Mouse (Mus musculus): ENCODE data around the gene B3gntl1. TPM values are rescaled to one million over a fixed set of nuclear protein-coding genes. Genes with fewer than 3 reads are reported as not detected.

The B3gntl1 gene
- total RNA-seq, 2 experiments from 2014 or later, result 0.53 TPM; not detected in 1

- ATAC-seq (replicated peaks; ENCODE audit: low FRiP score, poor library complexity, severe bottlenecking), result no peak
Measured at GRCm38 (mm10) chr11:121651983-121652382, 21.0 kb downstream of the B3gntl1 start.

- ATAC-seq (replicated peaks; ENCODE audit: low FRiP score, poor library complexity, severe bottlenecking), result no peak
Measured at GRCm38 (mm10) chr11:121651556-121651955, 21.4 kb downstream of the B3gntl1 start.

GRCm38 (mm10) chr11:121650668-121651067 is 22.3 kb downstream of the B3gntl1 start:
- no peak for ATAC-seq (replicated peaks; ENCODE audit: low FRiP score, poor library complexity, severe bottlenecking)

DNA sequence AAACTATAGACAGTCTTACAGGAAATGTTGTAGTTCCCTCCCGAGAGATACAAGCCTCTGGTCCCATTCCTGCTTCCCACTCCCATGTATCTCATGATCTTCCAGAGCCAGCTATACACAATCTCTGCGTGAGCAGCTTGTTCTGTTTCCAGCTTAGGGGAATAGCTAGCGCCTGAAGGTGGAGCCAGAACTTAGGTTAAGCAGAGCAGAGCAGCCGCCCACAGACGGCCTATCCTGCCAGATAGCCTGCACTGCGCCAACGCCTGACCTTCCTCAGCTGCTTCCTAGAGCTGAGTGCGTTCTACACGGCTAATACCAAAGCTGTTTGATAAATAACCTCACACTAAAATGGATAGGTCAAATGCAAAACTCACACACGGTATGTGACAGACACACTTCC is 23.1 kb downstream of the B3gntl1 start:
- ATAC-seq (replicated peaks; ENCODE audit: low FRiP score, poor library complexity, severe bottlenecking), result no peak

GRCm38 (mm10) chr11:121648166-121648565 is 24.8 kb downstream of the B3gntl1 start:
- ATAC-seq (replicated peaks; ENCODE audit: low FRiP score, poor library complexity, severe bottlenecking), result no peak

GRCm38 (mm10) chr11:121647321-121647720 is 25.6 kb downstream of the B3gntl1 start:
- no peak for ATAC-seq (replicated peaks; ENCODE audit: low FRiP score, poor library complexity, severe bottlenecking)

DNA sequence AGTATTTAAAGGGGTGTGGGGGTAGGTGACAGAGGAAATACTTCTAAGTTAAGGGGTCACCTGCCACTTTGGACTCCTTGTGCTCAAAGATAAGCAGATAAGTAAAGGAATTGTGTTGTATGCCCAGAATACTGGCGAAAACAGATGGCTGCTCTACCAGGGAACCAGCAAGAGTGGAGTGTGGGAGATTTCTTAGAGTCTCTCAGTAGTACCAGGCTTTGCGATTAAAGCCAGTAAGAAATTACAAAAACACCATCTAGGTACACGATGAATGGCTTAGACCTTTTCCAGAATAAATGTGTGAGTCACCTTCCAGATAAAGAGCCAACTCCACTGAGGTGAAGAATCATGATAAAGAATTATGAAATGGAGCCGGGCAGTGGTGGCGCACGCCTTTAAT is 27.6 kb downstream of the B3gntl1 start:
- ATAC-seq (replicated peaks; ENCODE audit: low FRiP score, poor library complexity, severe bottlenecking), result no peak

- ATAC-seq (replicated peaks; ENCODE audit: low FRiP score, poor library complexity, severe bottlenecking), result no peak; the same call in 1 of the 2 replicates
Measured at GRCm38 (mm10) chr11:121641501-121642145, 31.3 kb downstream of the B3gntl1 start.

DNA sequence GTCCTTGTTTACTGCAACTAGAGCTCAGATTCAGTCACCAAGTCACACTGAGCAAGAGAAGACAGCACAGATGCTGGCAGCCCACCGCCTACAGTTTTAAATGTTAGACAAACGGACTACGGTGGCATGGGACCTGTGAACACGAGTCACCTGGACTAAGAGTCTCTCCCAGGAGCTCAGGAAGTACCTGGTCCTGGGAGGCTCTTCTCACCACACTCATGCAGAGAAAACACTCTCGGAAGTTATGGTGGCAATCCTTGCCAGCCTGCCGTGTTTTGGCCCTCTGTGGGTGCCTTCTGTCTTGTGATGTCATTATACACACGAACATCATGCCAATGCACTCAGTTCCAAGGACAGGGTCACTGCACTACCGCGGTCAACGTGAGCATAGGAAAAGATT is 36.3 kb downstream of the B3gntl1 start:
- ATAC-seq (replicated peaks; ENCODE audit: low FRiP score, poor library complexity, severe bottlenecking), result no peak

- no peak for ATAC-seq (replicated peaks; ENCODE audit: low FRiP score, poor library complexity, severe bottlenecking)
Measured at GRCm38 (mm10) chr11:121631410-121631809, 41.5 kb downstream of the B3gntl1 start.

- no peak for ATAC-seq (replicated peaks; ENCODE audit: low FRiP score, poor library complexity, severe bottlenecking)
Measured at GRCm38 (mm10) chr11:121630406-121630805, 42.5 kb downstream of the B3gntl1 start.

DNA sequence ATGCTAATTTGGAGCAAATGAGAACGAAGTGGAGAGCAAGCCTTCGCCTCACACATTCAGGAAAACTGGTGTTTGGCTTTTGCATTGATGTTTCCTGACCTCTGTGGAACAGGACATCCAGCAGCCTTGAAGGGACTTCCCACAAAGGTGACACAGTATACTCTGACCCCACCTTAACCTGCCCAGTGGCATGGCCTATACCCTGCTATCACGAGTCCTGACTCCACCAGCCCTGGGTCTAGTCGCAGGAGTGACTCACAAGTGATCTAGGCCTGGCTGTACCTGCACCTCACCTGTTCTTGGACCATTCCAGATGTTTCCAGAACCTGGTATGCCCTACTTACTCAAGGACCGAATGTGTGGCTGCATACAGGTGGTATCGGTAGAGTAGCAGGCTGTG is 43.4 kb downstream of the B3gntl1 start:
- no peak for ATAC-seq (replicated peaks; ENCODE audit: low FRiP score, poor library complexity, severe bottlenecking)

- no peak for ATAC-seq (replicated peaks; ENCODE audit: low FRiP score, poor library complexity, severe bottlenecking)
Measured at GRCm38 (mm10) chr11:121627521-121627920, 45.4 kb downstream of the B3gntl1 start.

GRCm38 (mm10) chr11:121625007-121625406 is 47.9 kb downstream of the B3gntl1 start:
- ATAC-seq (replicated peaks; ENCODE audit: low FRiP score, poor library complexity, severe bottlenecking), result no peak

DNA sequence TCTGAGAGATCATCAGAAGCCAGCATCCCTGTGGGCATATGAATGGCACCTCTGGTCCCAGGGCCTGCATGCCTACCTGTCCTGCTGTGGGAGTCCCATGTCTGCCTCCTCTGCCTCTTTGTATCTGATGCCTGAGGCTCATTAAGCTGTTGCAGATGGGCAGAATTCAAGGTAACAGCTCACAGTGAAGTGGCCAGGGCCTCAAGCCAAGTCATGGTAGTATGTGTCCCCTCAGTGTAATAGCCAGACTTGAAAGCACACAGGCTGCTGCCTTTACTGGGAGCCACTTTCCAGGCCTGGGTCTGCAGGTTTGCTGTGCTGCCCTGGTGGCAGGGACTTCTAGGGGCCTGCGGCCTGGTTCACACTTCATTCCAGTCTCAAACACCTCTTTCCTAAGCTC is 55.6 kb downstream of the B3gntl1 start:
- no peak for ATAC-seq (replicated peaks; ENCODE audit: low FRiP score, poor library complexity, severe bottlenecking)

- no peak for ATAC-seq (replicated peaks; ENCODE audit: low FRiP score, poor library complexity, severe bottlenecking)
Measured at GRCm38 (mm10) chr11:121616501-121616900, 56.5 kb downstream of the B3gntl1 start.

DNA sequence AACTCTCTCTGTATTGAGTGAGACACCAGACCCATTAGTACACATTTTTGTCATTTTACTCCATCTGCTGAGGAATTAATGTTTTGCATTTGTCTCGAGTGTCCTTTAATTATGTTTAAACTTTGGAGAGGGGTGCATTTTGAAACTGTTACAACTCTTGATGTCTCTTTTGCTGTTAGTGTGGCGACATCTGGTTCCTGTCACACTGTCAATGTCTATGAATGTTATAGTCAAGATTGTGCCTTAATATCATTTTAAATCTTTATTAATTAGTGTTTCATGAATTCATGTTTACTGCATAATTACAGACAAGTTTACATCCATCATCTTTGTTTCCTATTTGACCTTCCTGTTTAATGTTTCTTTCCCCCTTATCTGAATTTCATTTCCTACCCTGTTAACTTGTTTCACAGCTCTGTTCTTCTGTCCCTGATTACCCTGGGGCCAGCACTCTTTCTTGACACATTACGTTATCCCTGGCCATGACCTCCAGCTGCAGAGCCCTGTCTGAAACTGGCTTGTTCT is 56.9 kb downstream of the B3gntl1 start:
- no peak for ATAC-seq (replicated peaks; ENCODE audit: low FRiP score, poor library complexity, severe bottlenecking)

- ATAC-seq (replicated peaks; ENCODE audit: low FRiP score, poor library complexity, severe bottlenecking), result no peak
Measured at GRCm38 (mm10) chr11:121610976-121611375, 62.0 kb downstream of the B3gntl1 start.

GRCm38 (mm10) chr11:121605604-121606003 is 67.3 kb downstream of the B3gntl1 start:
- no peak for ATAC-seq (replicated peaks; ENCODE audit: low FRiP score, poor library complexity, severe bottlenecking)

GRCm38 (mm10) chr11:121601422-121601821 is 71.5 kb downstream of the B3gntl1 start:
- no peak for ATAC-seq (replicated peaks; ENCODE audit: low FRiP score, poor library complexity, severe bottlenecking)

- ATAC-seq (replicated peaks; ENCODE audit: low FRiP score, poor library complexity, severe bottlenecking), result no peak
Measured at GRCm38 (mm10) chr11:121597254-121597653, 75.7 kb downstream of the B3gntl1 start.

GRCm38 (mm10) chr11:121581856-121582255 is 91.1 kb downstream of the B3gntl1 start:
- ATAC-seq (replicated peaks; ENCODE audit: low FRiP score, poor library complexity, severe bottlenecking), result no peak
